Mouse (Mus musculus): ENCODE measurements at regions not wholly inside any gene's neighbourhood (a gene's known extent, or its start where the extent isn't known, plus 50 kb on each side); places are given as distances from the start of the nearest gene placed in this dataset.

GRCm38 (mm10) chr12:70672115-70672514 lies 153.2 kb upstream of the Frmd6 start:
- DNase-seq (ENCODE audit: low spot score): no peak

- DNase-seq (ENCODE audit: low spot score): no peak
These were observed 152.1 kb upstream of the Frmd6 start for GRCm38 (mm10) chr12:70673188-70673587.

GRCm38 (mm10) chr12:70674144-70674543 lies 151.2 kb upstream of the Frmd6 start:
- no peak for DNase-seq (ENCODE audit: low spot score)

GRCm38 (mm10) chr12:70675846-70676245 lies 149.5 kb upstream of the Frmd6 start:
- no peak for DNase-seq (ENCODE audit: low spot score)

- DNase-seq (ENCODE audit: low spot score): no peak
These were observed 145.5 kb upstream of the Frmd6 start for GRCm38 (mm10) chr12:70679701-70680425.

- no peak for DNase-seq (ENCODE audit: low spot score)
These were observed 143.8 kb upstream of the Frmd6 start for GRCm38 (mm10) chr12:70681407-70681990.

GRCm38 (mm10) chr12:70684354-70684753 lies 141.0 kb upstream of the Frmd6 start:
- no peak for DNase-seq (ENCODE audit: low spot score)

GRCm38 (mm10) chr12:70685432-70685831 lies 139.9 kb upstream of the Frmd6 start:
- DNase-seq (ENCODE audit: low spot score): no peak

GRCm38 (mm10) chr12:70686337-70686736 lies 139.0 kb upstream of the Frmd6 start:
- DNase-seq (ENCODE audit: low spot score): no peak

- DNase-seq (ENCODE audit: low spot score): no peak
These were observed 138.3 kb upstream of the Frmd6 start for GRCm38 (mm10) chr12:70686971-70687370.

GRCm38 (mm10) chr12:70695162-70695561 lies 130.2 kb upstream of the Frmd6 start:
- no peak for DNase-seq (ENCODE audit: low spot score)

GRCm38 (mm10) chr12:70696256-70696655 lies 129.1 kb upstream of the Frmd6 start:
- no peak for DNase-seq (ENCODE audit: low spot score)

GRCm38 (mm10) chr12:70698466-70698865 lies 126.8 kb upstream of the Frmd6 start:
- DNase-seq (ENCODE audit: low spot score): no peak

GRCm38 (mm10) chr12:70702473-70702872 lies 122.8 kb upstream of the Frmd6 start:
- DNase-seq (ENCODE audit: low spot score): no peak

GRCm38 (mm10) chr12:70706806-70707628 lies 118.3 kb upstream of the Frmd6 start:
- DNase-seq (ENCODE audit: low spot score): no peak

- DNase-seq (ENCODE audit: low spot score): no peak
These were observed 117.6 kb upstream of the Frmd6 start for GRCm38 (mm10) chr12:70707629-70708289.

GRCm38 (mm10) chr12:70708290-70708668 lies 117.0 kb upstream of the Frmd6 start:
- DNase-seq (ENCODE audit: low spot score): no peak

GRCm38 (mm10) chr12:70710311-70710710 lies 115.0 kb upstream of the Frmd6 start:
- DNase-seq (ENCODE audit: low spot score): no peak

GRCm38 (mm10) chr12:70711030-70711429 lies 114.3 kb upstream of the Frmd6 start:
- DNase-seq (ENCODE audit: low spot score): no peak

GRCm38 (mm10) chr12:70712322-70713024 lies 112.8 kb upstream of the Frmd6 start:
- DNase-seq (ENCODE audit: low spot score): peak; percentile 48

GRCm38 (mm10) chr12:70713499-70714280 lies 111.6 kb upstream of the Frmd6 start:
- no peak for DNase-seq (ENCODE audit: low spot score)

All from left cerebral cortex, adult 11 months (tissue).